Mouse (Mus musculus): ENCODE measurements around the gene Tubb4b. TPM values are rescaled to one million over a fixed set of nuclear protein-coding genes. Genes with fewer than 3 reads are reported as not detected.

The Tubb4b gene
- total RNA-seq, 2 experiments from 2014 or later, result 224 to 228 TPM

- no peak for DNase-seq (ENCODE audit: low spot score)
Observed at GRCm38 (mm10) chr2:25225811-25226379, 1.4 kb upstream of the Tubb4b start.

GRCm38 (mm10) chr2:25224766-25225752 lies 557 bp upstream of the Tubb4b start:
- peak; percentile 99 for DNase-seq (ENCODE audit: low spot score)

- DNase-seq (ENCODE audit: low spot score), result peak; percentile 87
Observed at GRCm38 (mm10) chr2:25223681-25224491, 616 bp downstream of the Tubb4b start.

- no peak for DNase-seq (ENCODE audit: low spot score)
Observed at GRCm38 (mm10) chr2:25221331-25221772, 3.1 kb downstream of the Tubb4b start.

GRCm38 (mm10) chr2:25218445-25218844 lies 6.1 kb downstream of the Tubb4b start, which contains the start of gene Fam166a:
Gene Fam166a, plus strand, starts transcription at chr2:25218745.
- no peak for DNase-seq (ENCODE audit: low spot score)

GRCm38 (mm10) chr2:25217666-25218065 lies 6.8 kb downstream of the Tubb4b start:
- no peak for DNase-seq (ENCODE audit: low spot score)

GRCm38 (mm10) chr2:25214444-25214843 lies 10.1 kb downstream of the Tubb4b start, which contains the start of gene Stpg3:
Gene Stpg3, minus strand, starts transcription at chr2:25214637.
- DNase-seq (ENCODE audit: low spot score), result no peak

GRCm38 (mm10) chr2:25213266-25213865 lies 11.1 kb downstream of the Tubb4b start:
- DNase-seq (ENCODE audit: low spot score), result no peak

- DNase-seq (ENCODE audit: low spot score), result peak; percentile 89
Observed at GRCm38 (mm10) chr2:25211121-25211670, 13.3 kb downstream of the Tubb4b start, which contains the start of gene Nelfb. Gene Nelfb, minus strand, starts transcription at chr2:25211489.

- no peak for DNase-seq (ENCODE audit: low spot score)
Observed at GRCm38 (mm10) chr2:25210686-25211085, 13.8 kb downstream of the Tubb4b start.

GRCm38 (mm10) chr2:25207593-25207992 lies 16.9 kb downstream of the Tubb4b start:
- DNase-seq (ENCODE audit: low spot score), result no peak

- no peak for DNase-seq (ENCODE audit: low spot score)
Observed at GRCm38 (mm10) chr2:25203631-25204214, 20.8 kb downstream of the Tubb4b start.

- no peak for DNase-seq (ENCODE audit: low spot score)
Observed at GRCm38 (mm10) chr2:25200631-25201030, 23.9 kb downstream of the Tubb4b start.

- no peak for DNase-seq (ENCODE audit: low spot score)
Observed at GRCm38 (mm10) chr2:25197946-25198345, 26.6 kb downstream of the Tubb4b start.

GRCm38 (mm10) chr2:25197191-25197590 lies 27.3 kb downstream of the Tubb4b start:
- DNase-seq (ENCODE audit: low spot score), result no peak

GRCm38 (mm10) chr2:25196172-25196954 lies 28.1 kb downstream of the Tubb4b start, which contains the start of gene Tor4a:
Gene Tor4a, minus strand, starts transcription at chr2:25196886.
- peak; percentile 73 for DNase-seq (ENCODE audit: low spot score)

- peak; percentile 55 for DNase-seq (ENCODE audit: low spot score)
Observed at GRCm38 (mm10) chr2:25195211-25196156, 29.0 kb downstream of the Tubb4b start.

GRCm38 (mm10) chr2:25194486-25195171 lies 29.9 kb downstream of the Tubb4b start:
- no peak for DNase-seq (ENCODE audit: low spot score)

Data from gastrocnemius, adult 18-20 months (tissue).